Mouse (Mus musculus) stomach, embryonic 14.5 days (tissue): ENCODE measurements around the gene Mboat7. TPM values are rescaled to one million over a fixed set of nuclear protein-coding genes. Genes with fewer than 3 reads are reported as not detected.
"Not testable (repeated sequence)": the region's sequence is repeated elsewhere in the genome, so short reads cannot be mapped to it uniquely, and the experiment has no call there.

Experiments used
- ATAC-seq: fragments of 200-750 bp; cut with Nextera tagmentation; 2 replicates; pipeline ENCODE4 v1.8.0; 2017; ENCODE audit warnings: low read depth, moderate TSS enrichment; ENCODE audit not compliant: insufficient number of reproducible peaks, insufficient read depth, low FRiP score
- H3K27ac ChIP-seq: fragments of 300-500 bp; sonication (generic); 2 replicates; pipeline ENCODE4 v1.5.1; 2014; ENCODE audit warnings: mild to moderate bottlenecking, low read length, moderate library complexity, mixed read lengths
- H3K27me3 ChIP-seq: fragments of 300-500 bp; sonication (generic); 2 replicates; pipeline ENCODE4 v1.6.1; 2014; ENCODE audit warnings: low read length, control low read depth, mixed read lengths; ENCODE audit not compliant: control insufficient read depth, insufficient read depth
- H3K36me3 ChIP-seq: fragments of 300-500 bp; sonication (generic); 2 replicates; pipeline ENCODE4 v1.6.1; 2014; ENCODE audit warnings: mild to moderate bottlenecking, control low read depth, low read length, moderate library complexity, mixed read lengths; ENCODE audit not compliant: control insufficient read depth, insufficient read depth
- H3K4me1 ChIP-seq: fragments of 300-500 bp; sonication (generic); 2 replicates; pipeline ENCODE4 v1.6.1; 2014; ENCODE audit warnings: low read length, control low read depth, mixed read lengths; ENCODE audit not compliant: control insufficient read depth, insufficient read depth
- H3K4me2 ChIP-seq: fragments of 300-500 bp; sonication (generic); replicated peaks from 2 replicates; pipeline ENCODE4 v1.6.1; 2014; ENCODE audit warnings: low read depth, low read length, control low read depth
- H3K4me3 ChIP-seq: fragments of 300-500 bp; sonication (generic); 2 replicates; pipeline ENCODE4 v1.5.1; 2014; ENCODE audit warnings: low read depth, low read length, control low read depth
- H3K9ac ChIP-seq: fragments of 300-500 bp; sonication (generic); replicated peaks from 2 replicates; pipeline ENCODE4 v1.6.1; 2014; ENCODE audit warnings: low read depth, mild to moderate bottlenecking, control low read depth, low read length, moderate library complexity, mixed read lengths
- H3K9me3 ChIP-seq: fragments of 300-500 bp; sonication (generic); 2 replicates; pipeline ENCODE4 v1.6.1; 2016; ENCODE audit warnings: low read depth, low read length, control low read depth; ENCODE audit not compliant: control insufficient read depth
- WGBS: fragments of 180-500 bp; shearing (Covaris S2); extraction: QIAGEN DNeasy Blood & Tissue Kit; methylation state at CpG from one replicate; pipeline ENCODE4 v1.1.7; 2014; 5-methylcytosine and 5-hydroxymethylcytosine counted together
- polyA plus RNA-seq: library from polyadenylated mRNA; unstranded; fragments of >200 nt; fragmentation: Nextera tagmentation; extraction: Ambion mirVana; gene quantifications from 2 replicates; pipeline ENCODE4 v1.2.1, GENCODE M21; 2014

Gene Mboat7
- polyA plus RNA-seq, 1 experiment from 2014 or later = 36.8 TPM

- peaks cover 39% of the 10 kb centered on the region for H3K36me3 ChIP-seq
- peaks cover 7% of the 10 kb centered on the region; the same call in 1 of the 2 replicates for H3K4me1 ChIP-seq
- no peaks in the 10 kb centered on the region for H3K27me3 ChIP-seq
- no peak overlapping the region for H3K9ac ChIP-seq
- H3K4me2 ChIP-seq = no peak overlapping the region
- no peak overlapping the region for H3K27ac ChIP-seq
- H3K9me3 ChIP-seq = no peaks in the 10 kb centered on the region
- ATAC-seq = no peak
- no peak overlapping the region for H3K4me3 ChIP-seq
- 96% methylated on average over 6 of the region's 6 CpGs for WGBS
These were observed 5.1 kb upstream of the Mboat7 start for GRCm38 (mm10) chr7:3698471-3698870.

GRCm38 (mm10) chr7:3694949-3695305 is 1.6 kb upstream of the Mboat7 start:
- H3K36me3 ChIP-seq = peaks cover 29% of the 10 kb centered on the region
- peak overlapping the region; percentile 68 for H3K4me3 ChIP-seq
- H3K27ac ChIP-seq = peak overlapping the region; percentile 99
- peak overlapping the region; percentile 66 for H3K4me2 ChIP-seq
- not testable (repeated sequence) for ATAC-seq, H3K9me3 ChIP-seq, H3K27me3 ChIP-seq
- peak overlapping the region; percentile 81 for H3K9ac ChIP-seq
- H3K4me1 ChIP-seq = peaks cover 16% of the 10 kb centered on the region; the same call in 1 of the 2 replicates
- 2% methylated on average over 9 of the region's 9 CpGs for whole genome bisulfite sequencing

- under 1% methylated on average over 50 of the region's 55 CpGs for WGBS
- H3K36me3 ChIP-seq = peaks cover 28% of the 10 kb centered on the region
- peak overlapping the region; percentile 99 for H3K27ac ChIP-seq
- ATAC-seq = peak; percentile 72
- H3K4me1 ChIP-seq = peaks cover 16% of the 10 kb centered on the region; the same call in 1 of the 2 replicates
- H3K9ac ChIP-seq = peak overlapping the region; percentile 81
- H3K9me3 ChIP-seq = no peaks in the 10 kb centered on the region
- H3K4me2 ChIP-seq = peak overlapping the region; percentile 66
- peak overlapping the region; percentile 68 for H3K4me3 ChIP-seq
- no peaks in the 10 kb centered on the region for H3K27me3 ChIP-seq
These were observed 989 bp upstream of the Mboat7 start for GRCm38 (mm10) chr7:3694076-3694948.

- no peaks in the 10 kb centered on the region for H3K27me3 ChIP-seq
- peak overlapping the region; percentile 99 for H3K27ac ChIP-seq
- H3K9me3 ChIP-seq = no peaks in the 10 kb centered on the region
- peak overlapping the region; percentile 66 for H3K4me2 ChIP-seq
- no peak for ATAC-seq
- peak overlapping the region; percentile 81 for H3K9ac ChIP-seq
- under 1% methylated on average over 18 of the region's 18 CpGs for WGBS
- H3K4me3 ChIP-seq = peak overlapping the region; percentile 68
- peaks cover 23% of the 10 kb centered on the region for H3K36me3 ChIP-seq
- H3K4me1 ChIP-seq = peaks cover 16% of the 10 kb centered on the region; the same call in 1 of the 2 replicates
These were observed 419 bp upstream of the Mboat7 start for GRCm38 (mm10) chr7:3693809-3694075.

- H3K4me1 ChIP-seq = peaks cover 16% of the 10 kb centered on the region; the same call in 1 of the 2 replicates
- H3K27ac ChIP-seq = peak within 1 kb of the TSS; percentile 99
- ATAC-seq = no peak
- H3K27me3 ChIP-seq = no peaks in the 10 kb centered on the region
- H3K9me3 ChIP-seq = no peaks in the 10 kb centered on the region
- H3K4me3 ChIP-seq = peak within 1 kb of the TSS; percentile 68
- under 1% methylated on average over 49 of the region's 49 CpGs for WGBS
- peak within 1 kb of the TSS; percentile 66 for H3K4me2 ChIP-seq
- peaks cover 18% of the 10 kb centered on the region for H3K36me3 ChIP-seq
- peak within 1 kb of the TSS; percentile 81 for H3K9ac ChIP-seq
These were observed 839 bp downstream of the Mboat7 start, which contains the start of gene Tsen34 for GRCm38 (mm10) chr7:3692382-3692986. Tsen34 (plus strand) TSS chr7:3692863.

GRCm38 (mm10) chr7:3691919-3692318 is 1.4 kb downstream of the Mboat7 start:
- Histone ChIP-seq H3K36me3 (peaks cover 15% of the 10 kb centered on the region; the same call in 1 of the 2 replicates), H3K4me1 (peaks cover 16% of the 10 kb centered on the region; the same call in 1 of the 2 replicates), H3K27ac (no peak overlapping the region), H3K4me3 (peak overlapping the region; percentile 68), H3K27me3 (no peaks in the 10 kb centered on the region), H3K4me2 (peak overlapping the region; percentile 66), H3K9me3 (no peaks in the 10 kb centered on the region), H3K9ac (peak overlapping the region; percentile 62)
- WGBS = 18% methylated on average over 3 of the region's 3 CpGs
- ATAC-seq = no peak

- Histone ChIP-seq H3K9me3 (no peaks in the 10 kb centered on the region), H3K27me3 (no peaks in the 10 kb centered on the region), H3K36me3 (peaks cover 26% of the 10 kb centered on the region; the same call in 1 of the 2 replicates), H3K4me1 (no peaks in the 10 kb centered on the region), H3K27ac (no peak overlapping the region), H3K4me2 (no peak overlapping the region), H3K9ac (no peak overlapping the region), H3K4me3 (no peak overlapping the region)
- no peak for ATAC-seq
- 84% methylated on average over 31 of the region's 31 CpGs for WGBS
These were observed 7.7 kb downstream of the Mboat7 start for GRCm38 (mm10) chr7:3685400-3686187.

GRCm38 (mm10) chr7:3684698-3685097 is 8.6 kb downstream of the Mboat7 start:
- peaks cover 26% of the 10 kb centered on the region; the same call in 1 of the 2 replicates for H3K36me3 ChIP-seq
- ATAC-seq = no peak
- H3K4me3 ChIP-seq = no peak overlapping the region
- H3K4me2 ChIP-seq = no peak overlapping the region
- H3K9ac ChIP-seq = no peak overlapping the region
- H3K27me3 ChIP-seq = no peaks in the 10 kb centered on the region
- WGBS = 88% methylated on average over 8 of the region's 8 CpGs
- no peaks in the 10 kb centered on the region for H3K9me3 ChIP-seq
- no peaks in the 10 kb centered on the region for H3K4me1 ChIP-seq
- no peak overlapping the region for H3K27ac ChIP-seq
